Mouse (Mus musculus) limb, embryonic 13.5 days (tissue): ENCODE measurements around the gene Dzip1l. TPM values are rescaled to one million over a fixed set of nuclear protein-coding genes. Genes with fewer than 3 reads are reported as not detected.
"Not testable (repeated sequence)": the region's sequence is repeated elsewhere in the genome, so short reads cannot be mapped to it uniquely, and the experiment has no call there.

Experiments used
- ATAC-seq: fragments of 200-750 bp; cut with Nextera tagmentation; 2 replicates; pipeline ENCODE4 v1.8.0; 2017; ENCODE audit warnings: low read depth, moderate number of reproducible peaks, moderate TSS enrichment; ENCODE audit not compliant: low FRiP score
- H3K27ac ChIP-seq: fragments of 300-500 bp; sonication (generic); 2 replicates; pipeline ENCODE4 v1.5.1; 2015; ENCODE audit warnings: inconsistent platforms, mild to moderate bottlenecking, moderate library complexity
- H3K27me3 ChIP-seq: fragments of 300-500 bp; sonication (generic); 2 replicates; pipeline ENCODE4 v1.6.1; 2015; ENCODE audit warnings: mild to moderate bottlenecking, inconsistent platforms
- H3K36me3 ChIP-seq: fragments of 300-500 bp; sonication (generic); 2 replicates; pipeline ENCODE4 v1.6.1; 2015; ENCODE audit warnings: inconsistent platforms, mild to moderate bottlenecking, moderate library complexity
- H3K4me1 ChIP-seq: fragments of 300-500 bp; sonication (generic); 2 replicates; pipeline ENCODE4 v1.6.1; 2015; ENCODE audit warnings: inconsistent platforms
- H3K4me2 ChIP-seq: fragments of 300-500 bp; sonication (generic); replicated peaks from 2 replicates; pipeline ENCODE4 v1.6.1; 2015; ENCODE audit warnings: inconsistent platforms, mild to moderate bottlenecking, moderate library complexity
- H3K4me3 ChIP-seq: fragments of 300-500 bp; sonication (generic); 2 replicates; pipeline ENCODE4 v1.5.1; 2015; ENCODE audit warnings: moderate library complexity, mild to moderate bottlenecking, inconsistent platforms
- H3K9ac ChIP-seq: fragments of 300-500 bp; sonication (generic); 2 replicates; pipeline ENCODE4 v1.6.1; 2015; ENCODE audit warnings: mild to moderate bottlenecking, inconsistent platforms
- H3K9me3 ChIP-seq: fragments of 300-500 bp; sonication (generic); 2 replicates; pipeline ENCODE4 v1.6.1; 2016; ENCODE audit warnings: inconsistent platforms
- WGBS: fragments of 180-500 bp; shearing (Covaris S2); methylation state at CpG from one replicate; pipeline ENCODE4 v1.1.7; 2015; 5-methylcytosine and 5-hydroxymethylcytosine counted together
- polyA plus RNA-seq: library from polyadenylated mRNA; unstranded; fragments of >200 nt; fragmentation: Nextera tagmentation; extraction: Ambion mirVana; gene quantifications from 2 replicates; pipeline ENCODE4 v1.2.1, GENCODE M21; 2015

Dzip1l gene
- 24.5 and 26.1 TPM in 2 replicates for polyA plus RNA-seq

DNA sequence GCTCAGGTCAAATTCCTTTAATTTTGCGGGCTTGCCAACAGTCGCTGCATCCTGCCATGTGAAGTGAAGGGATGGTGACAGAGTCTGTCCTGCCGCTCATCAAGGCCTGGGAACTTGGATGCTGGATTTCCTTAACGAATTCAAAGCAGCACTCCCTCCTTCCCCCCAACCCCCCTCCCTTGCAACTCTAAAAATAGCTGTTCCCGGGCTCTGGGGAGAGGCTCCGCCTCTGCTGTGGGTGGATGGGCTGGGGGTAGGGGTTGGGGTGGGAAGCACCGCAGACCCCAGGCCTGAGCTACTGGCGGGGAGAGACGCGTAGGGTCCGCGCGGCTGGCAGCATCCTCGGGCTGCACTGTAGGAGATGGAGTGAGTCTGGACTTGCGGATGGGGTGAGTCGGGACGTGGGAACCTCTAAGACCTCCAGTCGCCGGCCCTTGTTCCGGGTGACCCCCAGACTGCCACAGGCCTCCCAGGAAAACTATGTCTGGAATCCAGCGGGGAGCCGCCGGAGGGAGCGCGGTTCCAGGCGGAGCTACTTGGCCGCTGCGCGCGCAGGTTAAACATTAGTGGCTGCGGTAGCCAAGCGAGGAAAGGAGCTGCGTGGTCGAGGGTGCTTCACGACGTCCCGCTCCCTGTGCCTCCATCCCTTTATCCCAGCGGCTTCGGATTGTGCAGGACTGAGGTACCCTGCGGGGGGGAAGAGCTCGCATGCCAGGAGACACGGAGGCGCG lies at the start of gene Dzip1l:
Dzip1l (plus strand) TSS at position 216 of the 731 bp plus-strand sequence.
- peak within 1 kb of the TSS; percentile 66 for H3K4me3 ChIP-seq
- WGBS: under 1% methylated on average over 44 of the region's 44 CpGs
- H3K27ac ChIP-seq: peak within 1 kb of the TSS; percentile 95
- H3K4me1 ChIP-seq: peaks cover 29% of the 10 kb centered on the region
- H3K9ac ChIP-seq: peak within 1 kb of the TSS; percentile 80
- H3K4me2 ChIP-seq: peak within 1 kb of the TSS; percentile 84
- H3K9me3 ChIP-seq: no peaks in the 10 kb centered on the region
- peaks cover 18% of the 10 kb centered on the region for H3K36me3 ChIP-seq
- H3K27me3 ChIP-seq: no peaks in the 10 kb centered on the region
- ATAC-seq: peak; percentile 93

DNA sequence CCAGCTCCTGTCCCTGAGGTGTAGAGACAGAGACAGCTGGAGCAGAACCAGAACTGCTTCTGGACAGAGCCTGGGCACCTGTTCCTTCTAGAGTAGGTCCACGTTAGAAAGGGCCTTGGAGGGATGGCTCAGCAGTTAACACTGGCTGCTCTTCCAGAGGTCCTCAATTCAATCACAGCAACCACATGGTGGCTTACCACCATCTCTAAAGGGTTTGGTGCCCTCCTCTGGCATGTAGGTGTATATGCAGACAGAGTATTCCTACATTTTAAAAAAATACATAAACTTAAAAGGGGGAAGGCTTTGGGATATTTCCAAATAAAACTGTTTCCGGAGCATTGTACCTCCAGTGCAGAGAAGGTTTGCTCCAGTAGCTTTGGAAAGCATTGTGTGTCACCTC lies 48.6 kb upstream of the Dzip1l start:
- Histone ChIP-seq H3K27me3 (no peaks in the 10 kb centered on the region), H3K27ac (no peak overlapping the region), H3K9ac (no peak overlapping the region), H3K4me1 (peaks cover 10% of the 10 kb centered on the region), H3K4me2 (no peak overlapping the region), H3K36me3 (peaks cover 54% of the 10 kb centered on the region), H3K4me3 (no peak overlapping the region), H3K9me3 (no peaks in the 10 kb centered on the region)
- WGBS: 53% methylated on average over 2 of the region's 2 CpGs
- ATAC-seq: no peak

DNA sequence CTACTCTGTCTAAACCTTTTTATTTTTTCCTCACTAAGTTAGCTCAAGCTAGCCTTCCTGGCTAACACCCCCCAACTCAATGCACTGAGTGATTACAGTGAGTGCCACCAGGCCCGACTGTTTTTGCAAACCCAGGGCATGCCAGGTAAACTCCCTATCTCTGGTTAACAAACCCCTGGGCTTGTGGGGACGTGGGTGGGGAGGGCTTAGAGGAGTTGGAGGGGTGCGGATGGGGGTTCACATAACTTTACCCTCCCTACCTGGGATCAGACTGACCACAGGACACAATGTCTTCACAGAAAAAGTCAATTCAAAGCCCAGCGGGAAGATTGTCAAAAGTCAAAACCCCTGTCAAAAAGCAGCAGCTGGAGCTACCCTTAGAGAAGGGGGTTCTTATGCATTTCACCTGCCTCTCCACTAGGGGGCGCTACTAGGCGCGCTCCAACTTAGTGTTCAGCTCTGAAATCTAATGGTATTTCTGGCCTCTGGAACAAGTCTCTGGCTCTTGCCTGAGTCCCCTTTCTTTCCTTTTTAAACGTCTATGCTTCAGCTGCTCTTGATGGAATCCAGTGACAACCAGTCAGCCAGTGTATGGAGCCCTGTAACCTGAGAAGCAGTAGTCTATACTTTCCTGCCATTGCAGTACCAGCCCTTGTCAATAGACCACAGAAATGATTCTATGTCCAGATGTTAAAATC lies 41.6 kb upstream of the Dzip1l start:
- Histone ChIP-seq H3K27me3 (no peaks in the 10 kb centered on the region), H3K9ac (no peak overlapping the region), H3K9me3 (no peaks in the 10 kb centered on the region), H3K4me3 (no peak overlapping the region), H3K4me1 (no peaks in the 10 kb centered on the region), H3K4me2 (no peak overlapping the region), H3K36me3 (peaks cover 26% of the 10 kb centered on the region), H3K27ac (no peak overlapping the region)
- WGBS: 27% methylated on average over 8 of the region's 8 CpGs
- ATAC-seq: 0 out of 2 replicates have a peak, but pooled peaks have one; percentile 36

DNA sequence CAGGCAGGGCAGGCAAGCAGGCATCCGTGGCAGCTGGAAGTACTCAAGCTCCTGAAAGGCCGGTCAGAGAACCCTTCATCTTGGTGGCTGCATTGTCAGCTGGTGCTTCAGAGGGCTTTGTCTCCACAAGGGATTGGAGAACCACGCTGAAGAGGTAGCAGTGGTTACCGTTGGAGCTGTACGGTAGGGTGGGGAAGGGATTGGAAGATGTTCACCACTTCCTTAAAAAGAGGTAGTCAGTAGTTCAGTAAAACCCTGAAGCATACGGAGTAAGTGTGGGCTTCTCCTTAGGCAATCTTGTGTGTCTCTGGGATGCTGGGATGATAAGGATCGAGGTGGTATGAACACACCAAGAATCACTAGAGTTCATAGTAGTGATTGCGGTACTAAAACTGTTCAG lies 38.2 kb upstream of the Dzip1l start:
- ATAC-seq: no peak
- WGBS: 74% methylated on average over 8 of the region's 8 CpGs
- H3K36me3 ChIP-seq: no peaks in the 10 kb centered on the region
- no peaks in the 10 kb centered on the region for H3K9me3 ChIP-seq
- H3K27me3 ChIP-seq: no peaks in the 10 kb centered on the region
- H3K27ac ChIP-seq: no peak overlapping the region
- H3K4me1 ChIP-seq: no peaks in the 10 kb centered on the region
- no peak overlapping the region for H3K4me2 ChIP-seq
- no peak overlapping the region for H3K4me3 ChIP-seq
- no peak overlapping the region for H3K9ac ChIP-seq

DNA sequence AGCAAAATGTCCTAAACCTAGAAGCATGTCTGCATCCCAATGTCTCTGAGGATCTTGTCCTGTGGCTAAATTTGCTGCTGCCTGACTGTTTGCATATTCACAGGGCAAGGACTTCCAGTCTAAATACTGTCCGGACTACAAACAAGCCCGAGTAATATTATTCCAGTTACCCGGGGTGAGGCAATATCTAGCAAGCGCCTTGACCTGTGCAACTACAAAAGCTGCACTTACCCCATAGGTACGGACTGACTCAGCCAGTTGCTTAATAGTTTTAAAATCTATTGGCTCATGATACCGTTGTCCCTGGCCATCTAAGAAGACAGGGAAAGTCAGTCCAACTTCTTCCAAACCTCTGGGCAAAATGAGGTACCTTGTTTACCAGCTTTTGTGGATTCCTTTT lies 30.2 kb upstream of the Dzip1l start:
- not testable (repeated sequence) for H3K27me3 ChIP-seq, H3K9ac ChIP-seq, H3K36me3 ChIP-seq, ATAC-seq, H3K27ac ChIP-seq, H3K9me3 ChIP-seq, H3K4me1 ChIP-seq, H3K4me2 ChIP-seq, H3K4me3 ChIP-seq
- 94% methylated on average over 6 of the region's 6 CpGs for WGBS

DNA sequence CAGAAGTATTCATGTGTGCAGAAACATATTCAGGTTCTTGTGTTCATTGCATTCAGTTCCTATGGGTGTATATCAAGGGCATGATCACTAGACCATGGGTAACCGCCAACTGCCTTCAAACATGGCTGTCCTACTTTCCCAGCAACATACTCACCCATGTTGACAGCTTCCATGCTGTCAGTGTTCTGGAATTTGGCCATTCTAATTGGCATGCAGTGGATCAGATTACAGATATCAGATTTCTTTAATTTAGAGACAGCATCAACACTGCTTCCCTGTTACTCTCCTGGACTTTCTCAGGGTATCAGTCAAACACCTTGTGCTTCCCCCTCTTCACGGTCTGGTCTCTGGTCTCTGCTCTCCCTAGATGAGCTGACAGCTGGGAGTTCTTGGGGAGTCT lies 25.7 kb upstream of the Dzip1l start:
- Histone ChIP-seq H3K36me3 (no peaks in the 10 kb centered on the region), H3K9me3 (no peaks in the 10 kb centered on the region), H3K27ac (no peak overlapping the region), H3K4me2 (no peak overlapping the region), H3K4me3 (no peak overlapping the region), H3K9ac (no peak overlapping the region), H3K4me1 (no peaks in the 10 kb centered on the region), H3K27me3 (peaks cover 1% of the 10 kb centered on the region; the same call in 1 of the 2 replicates)
- WGBS: 57% methylated on average over 2 of the region's 2 CpGs
- ATAC-seq: no peak

DNA sequence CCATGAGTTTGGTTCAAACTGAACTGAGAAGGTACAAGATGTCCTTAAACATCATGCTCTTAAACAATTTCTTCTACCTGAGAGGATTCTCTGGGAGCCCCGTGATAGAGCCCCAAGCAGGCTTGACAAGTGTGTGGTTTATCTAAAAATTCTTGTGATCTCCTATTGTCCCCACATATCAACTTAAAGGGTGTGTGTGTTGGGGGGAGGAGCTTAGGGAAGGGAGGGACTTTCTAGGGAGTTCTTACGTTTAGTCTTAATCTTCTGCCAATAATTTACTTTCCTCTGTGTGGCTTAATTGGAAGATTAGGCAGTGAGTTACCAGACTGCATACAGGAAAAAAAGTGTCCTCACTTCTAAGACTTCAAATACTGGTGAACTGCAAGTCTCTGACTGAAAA lies 17.1 kb upstream of the Dzip1l start, which contains the start of gene A4gnt:
A4gnt (plus strand) TSS at position 301 of the 400 bp plus-strand sequence.
- no peaks in the 10 kb centered on the region for H3K36me3 ChIP-seq
- no peak for ATAC-seq
- no peak within 1 kb of the TSS for H3K9ac ChIP-seq
- no peak within 1 kb of the TSS for H3K4me2 ChIP-seq
- no peaks in the 10 kb centered on the region for H3K4me1 ChIP-seq
- H3K27me3 ChIP-seq: peaks cover 3% of the 10 kb centered on the region; the same call in 1 of the 2 replicates
- no peaks in the 10 kb centered on the region for H3K9me3 ChIP-seq
- H3K4me3 ChIP-seq: no peak within 1 kb of the TSS
- 46% methylated on average over 2 of the region's 2 CpGs for WGBS
- no peak within 1 kb of the TSS for H3K27ac ChIP-seq

DNA sequence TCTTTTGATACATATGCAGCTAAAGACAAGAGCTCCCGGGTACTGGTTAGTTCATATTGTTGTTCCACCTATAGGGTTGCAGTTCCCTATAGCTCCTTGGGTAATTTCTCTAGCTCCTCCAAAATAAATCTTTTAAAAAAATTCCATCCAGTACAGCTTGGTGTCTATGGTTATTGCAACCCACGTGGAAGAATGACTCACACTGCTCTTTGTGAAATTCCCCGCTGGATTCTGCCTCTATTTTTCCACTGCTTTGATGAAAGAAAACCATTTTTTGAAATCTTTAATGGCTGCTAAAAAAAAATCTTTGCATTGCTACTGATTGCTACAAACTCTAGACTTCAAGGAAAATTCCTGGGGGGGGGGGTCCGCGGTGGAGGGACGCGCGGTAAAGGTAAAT lies 9.6 kb upstream of the Dzip1l start:
- Histone ChIP-seq H3K27ac (no peak overlapping the region), H3K27me3 (no peaks in the 10 kb centered on the region), H3K36me3 (no peaks in the 10 kb centered on the region), H3K9ac (no peak overlapping the region), H3K4me2 (no peak overlapping the region), H3K4me1 (no peaks in the 10 kb centered on the region), H3K9me3 (no peaks in the 10 kb centered on the region), H3K4me3 (no peak overlapping the region)
- no peak for ATAC-seq
- WGBS: 93% methylated on average over 8 of the region's 8 CpGs

DNA sequence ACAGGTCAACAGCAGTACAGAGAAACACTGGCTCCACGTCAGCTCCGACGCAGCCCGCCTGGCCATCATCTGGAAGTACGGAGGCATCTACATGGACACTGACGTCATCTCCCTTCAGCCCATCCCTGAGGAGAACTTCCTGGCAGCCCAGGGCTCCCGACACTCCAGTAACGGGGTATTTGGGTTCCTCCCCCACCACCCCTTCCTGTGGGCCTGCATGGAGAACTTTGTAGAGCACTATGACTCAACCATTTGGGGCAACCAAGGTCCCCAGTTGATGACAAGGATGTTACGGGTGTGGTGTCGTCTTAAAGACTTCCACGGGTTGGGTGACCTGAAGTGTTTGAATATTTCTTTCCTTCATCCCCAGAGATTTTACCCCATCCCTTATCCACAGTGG lies 9.1 kb upstream of the Dzip1l start:
- no peaks in the 10 kb centered on the region for H3K36me3 ChIP-seq
- H3K9me3 ChIP-seq: no peaks in the 10 kb centered on the region
- H3K27me3 ChIP-seq: no peaks in the 10 kb centered on the region
- H3K4me1 ChIP-seq: no peaks in the 10 kb centered on the region
- no peak overlapping the region for H3K4me3 ChIP-seq
- no peak overlapping the region for H3K27ac ChIP-seq
- 89% methylated on average over 11 of the region's 11 CpGs for WGBS
- ATAC-seq: no peak
- H3K9ac ChIP-seq: no peak overlapping the region
- H3K4me2 ChIP-seq: no peak overlapping the region

DNA sequence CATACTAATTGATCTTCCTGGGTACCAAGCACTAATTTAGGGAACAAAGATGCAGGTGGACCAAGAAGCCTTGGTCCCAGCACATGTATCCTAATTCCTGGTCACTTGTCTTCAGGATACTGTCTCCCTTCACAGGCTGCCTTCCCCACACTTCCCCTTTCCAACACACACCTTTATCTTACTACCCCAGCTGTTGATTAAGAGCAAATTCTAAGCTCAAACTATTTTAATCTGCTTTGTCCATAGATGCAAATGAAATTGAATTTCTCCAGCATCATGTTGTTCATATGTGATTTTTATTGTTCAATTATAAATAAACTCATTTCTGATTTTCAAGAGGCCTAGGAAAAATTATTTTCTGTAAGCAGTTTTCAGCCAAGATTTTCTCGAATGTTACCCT lies 7.3 kb upstream of the Dzip1l start:
- no peak overlapping the region for H3K4me2 ChIP-seq
- no peaks in the 10 kb centered on the region for H3K9me3 ChIP-seq
- no peak overlapping the region for H3K27ac ChIP-seq
- WGBS: 77% methylated on average over 1 of the region's 1 CpGs
- H3K27me3 ChIP-seq: no peaks in the 10 kb centered on the region
- H3K9ac ChIP-seq: no peak overlapping the region
- H3K4me1 ChIP-seq: no peaks in the 10 kb centered on the region
- H3K36me3 ChIP-seq: no peaks in the 10 kb centered on the region
- H3K4me3 ChIP-seq: no peak overlapping the region
- no peak for ATAC-seq

DNA sequence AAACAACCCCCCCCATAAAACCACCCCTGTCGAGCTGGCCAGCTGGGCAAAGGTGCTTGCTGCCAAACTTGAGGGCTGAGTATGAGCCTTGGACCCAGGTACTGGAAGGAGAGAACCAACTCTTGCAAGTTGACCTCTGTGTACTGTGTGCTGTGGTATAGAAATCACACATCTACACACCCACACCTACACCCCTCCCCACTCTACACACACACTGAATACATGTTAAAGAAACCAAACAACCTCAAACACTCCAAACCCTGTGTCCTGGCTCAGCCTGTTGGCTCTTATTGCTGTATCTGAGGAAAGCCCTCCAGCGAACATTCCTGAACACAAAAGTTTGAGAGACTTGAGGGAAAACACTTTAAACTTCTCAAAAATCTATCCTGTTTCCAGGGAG lies 6.3 kb upstream of the Dzip1l start:
- 57% methylated on average over 2 of the region's 2 CpGs for WGBS
- H3K9me3 ChIP-seq: no peaks in the 10 kb centered on the region
- H3K9ac ChIP-seq: no peak overlapping the region
- no peak; the same call in 1 of the 2 replicates for ATAC-seq
- no peaks in the 10 kb centered on the region for H3K27me3 ChIP-seq
- no peak overlapping the region for H3K27ac ChIP-seq
- H3K4me1 ChIP-seq: no peaks in the 10 kb centered on the region
- no peaks in the 10 kb centered on the region for H3K36me3 ChIP-seq
- H3K4me2 ChIP-seq: no peak overlapping the region
- H3K4me3 ChIP-seq: no peak overlapping the region

DNA sequence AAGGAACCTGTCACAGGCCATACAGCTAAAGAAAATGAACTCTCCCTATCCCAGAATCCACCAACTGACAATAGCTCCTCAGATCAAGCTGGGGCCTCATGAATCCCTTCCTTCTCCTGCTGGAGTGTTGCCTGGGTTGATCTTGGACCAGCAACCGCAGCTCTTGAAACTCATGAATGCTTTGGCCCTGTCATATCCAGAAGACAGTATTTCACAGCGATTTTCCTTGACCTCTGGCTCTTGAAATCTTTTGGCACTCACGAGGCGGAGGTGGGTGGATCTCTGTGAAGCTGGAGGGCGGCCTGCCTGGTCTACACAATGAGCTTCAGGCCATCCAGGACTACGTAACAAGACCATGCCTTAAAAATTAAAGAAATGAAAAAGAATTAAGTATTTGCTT lies 5.2 kb upstream of the Dzip1l start:
- no peak overlapping the region for H3K27ac ChIP-seq
- no peaks in the 10 kb centered on the region for H3K9me3 ChIP-seq
- no peaks in the 10 kb centered on the region for H3K27me3 ChIP-seq
- no peak overlapping the region for H3K4me3 ChIP-seq
- H3K9ac ChIP-seq: no peak overlapping the region
- H3K4me1 ChIP-seq: peaks cover 6% of the 10 kb centered on the region; the same call in 1 of the 2 replicates
- no peak for ATAC-seq
- H3K36me3 ChIP-seq: no peaks in the 10 kb centered on the region
- WGBS: 78% methylated on average over 6 of the region's 6 CpGs
- no peak overlapping the region for H3K4me2 ChIP-seq
